Mouse (Mus musculus) embryonic fibroblast, embryonic 13.5 days (primary cell): ENCODE measurements at regions not wholly inside any gene's neighbourhood (a gene's known extent, or its start where the extent isn't known, plus 50 kb on each side); places are given as distances from the start of the nearest gene placed in this dataset.

ENCODE experiments used
- CTCF ChIP-seq: IDR thresholded peaks from 2 replicates; pipeline ENCODE4 v1.5.1; 2011; ENCODE audit warnings: mild to moderate bottlenecking, control low read depth, low read length, moderate library complexity, borderline replicate concordance; ENCODE audit not compliant: insufficient read depth
- POLR2A ChIP-seq: IDR thresholded peaks from 2 replicates; pipeline ENCODE4 v1.6.1; 2011; ENCODE audit warnings: low read depth, mild to moderate bottlenecking, control low read depth, low read length, moderate library complexity

GRCm38 (mm10) chr14:120849159-120849558 is 61.9 kb upstream of the Ipo5 start:
- TF ChIP-seq CTCF = no peak
- no peak for TF ChIP-seq POLR2A
